Mouse (Mus musculus): ENCODE data around the gene Gm20388. TPM values are rescaled to one million over a fixed set of nuclear protein-coding genes. Genes with fewer than 3 reads are reported as not detected.

Gm20388 gene
- total RNA-seq, 2 experiments from 2014 or later: 18.6 TPM; not detected in 1

- no peak for DNase-seq (ENCODE audit: low spot score in 2 of 2)
- intact Hi-C loops (cut with DNase I): no loop called here
Observed at GRCm38 (mm10) chr8:122851692-122852545, 2941.3 kb downstream of the Gm20388 start.

GRCm38 (mm10) chr8:122852546-122852905 is 2941.9 kb downstream of the Gm20388 start:
- intact Hi-C loops (cut with DNase I): no loop called here
- no peak for DNase-seq (ENCODE audit: low spot score in 2 of 2)

DNA sequence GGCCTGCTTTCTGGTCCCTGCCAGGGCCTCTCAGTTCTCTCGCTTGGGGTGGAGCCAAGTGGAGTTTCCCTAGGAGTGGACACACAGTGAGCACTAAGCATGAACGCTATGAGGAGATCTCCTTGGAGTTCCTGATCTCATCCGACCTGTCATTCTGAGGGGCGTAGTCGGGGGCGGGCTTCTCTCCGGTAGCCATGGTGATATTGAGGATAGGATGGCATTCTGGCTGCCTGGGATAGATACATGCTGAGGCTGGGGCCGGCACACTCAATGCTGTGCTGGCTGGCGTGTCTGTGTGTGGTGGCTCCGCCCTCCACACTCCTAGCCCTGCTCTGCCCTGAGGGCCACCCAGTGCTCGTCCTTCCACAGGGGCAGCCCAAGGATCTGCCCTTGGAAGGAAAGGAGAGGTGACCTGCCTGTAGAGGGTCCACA is 2942.7 kb downstream of the Gm20388 start:
- no peak for DNase-seq (ENCODE audit: low spot score in 2 of 2)
- intact Hi-C loops (cut with DNase I): no loop called here

- intact Hi-C loops (cut with DNase I): no loop called here
- no peak for DNase-seq (ENCODE audit: low spot score in 2 of 2)
Observed at GRCm38 (mm10) chr8:122854388-122854787, 2943.7 kb downstream of the Gm20388 start.

DNA sequence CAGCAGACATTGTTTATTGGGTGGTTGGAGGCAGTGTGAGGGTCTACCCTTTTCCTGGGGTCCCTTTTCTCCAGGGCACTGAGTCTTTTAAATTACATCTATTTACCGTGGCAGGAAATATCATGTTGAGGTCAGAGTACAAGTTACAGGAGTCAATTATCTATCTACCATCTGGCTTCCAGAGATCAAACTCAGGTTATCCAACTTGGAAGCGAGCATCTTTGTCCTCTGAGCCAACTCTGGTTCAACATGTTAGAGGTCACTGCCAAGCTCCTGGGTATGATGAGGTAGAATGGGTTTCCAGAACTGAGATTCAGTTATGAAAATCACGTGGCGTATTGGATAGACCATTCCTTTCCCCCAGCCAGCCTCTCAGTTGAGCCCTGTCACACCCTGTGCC is 2944.5 kb downstream of the Gm20388 start:
- no peak for DNase-seq (ENCODE audit: low spot score in 2 of 2)
- intact Hi-C loops (cut with DNase I): no loop called here

DNA sequence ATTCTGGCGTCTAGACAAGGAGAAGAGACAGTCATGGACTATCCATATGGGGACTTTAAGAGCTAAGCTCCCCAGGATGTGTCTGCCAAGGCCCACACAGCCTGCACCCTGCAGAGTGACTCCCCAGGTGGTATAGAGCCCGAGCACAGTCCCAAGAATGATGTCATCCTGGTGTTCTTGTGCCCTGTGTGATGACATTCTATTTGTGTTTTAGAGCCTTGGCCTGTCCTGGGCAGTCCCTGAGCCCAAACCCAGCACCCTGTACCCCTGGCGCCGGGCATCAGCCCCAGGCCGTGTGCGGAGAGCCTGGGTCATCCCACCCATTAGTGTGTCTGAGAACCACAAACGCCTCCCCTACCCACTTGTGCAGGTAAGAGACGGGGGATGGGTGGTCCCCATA is 2945.6 kb downstream of the Gm20388 start:
- no peak for DNase-seq (ENCODE audit: low spot score in 2 of 2)
- intact Hi-C loops (cut with DNase I): no loop called here

- intact Hi-C loops (cut with DNase I): no loop called here
Observed at GRCm38 (mm10) chr8:122859843-122860242, 2949.2 kb downstream of the Gm20388 start.

DNA sequence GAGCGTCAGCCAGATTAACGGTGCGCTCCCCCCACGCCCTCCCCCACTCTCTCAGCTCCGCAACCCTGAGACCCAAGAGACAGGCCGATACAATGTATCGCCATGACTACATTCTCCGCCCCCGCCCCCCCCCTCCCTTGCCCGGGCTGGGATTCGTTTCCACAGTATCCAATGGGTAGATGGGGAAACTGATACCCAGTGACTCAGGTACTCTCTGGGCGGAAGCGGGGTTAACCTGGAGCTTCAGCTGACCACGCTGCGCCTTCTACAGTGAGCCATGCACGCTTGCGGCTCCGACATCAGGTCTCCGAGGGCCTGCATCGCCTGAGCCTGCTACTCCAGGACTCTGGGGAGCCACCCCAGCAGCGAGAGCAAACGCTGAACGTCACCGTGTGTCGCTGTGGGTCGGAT is 2954.1 kb downstream of the Gm20388 start:
- DNase-seq (ENCODE audit: low spot score in 2 of 2): no peak

More at GRCm38 (mm10) chr8:122859843-122860242, 2949.2 kb downstream of the Gm20388 start:
- DNase-seq (ENCODE audit: low spot score in 2 of 2): no peak

GRCm38 (mm10) chr8:122865441-122865840 is 2954.8 kb downstream of the Gm20388 start:
- intact Hi-C loops (cut with DNase I): no loop called here
- DNase-seq (ENCODE audit: low spot score in 2 of 2): no peak

More for the DNA sequence above, 2954.1 kb downstream of the Gm20388 start:
- intact Hi-C loops (cut with DNase I): no loop called here

- intact Hi-C loops (cut with DNase I): no loop called here
- no peak for DNase-seq (ENCODE audit: low spot score in 2 of 2)
Observed at GRCm38 (mm10) chr8:122866231-122866630, 2955.6 kb downstream of the Gm20388 start.

DNA sequence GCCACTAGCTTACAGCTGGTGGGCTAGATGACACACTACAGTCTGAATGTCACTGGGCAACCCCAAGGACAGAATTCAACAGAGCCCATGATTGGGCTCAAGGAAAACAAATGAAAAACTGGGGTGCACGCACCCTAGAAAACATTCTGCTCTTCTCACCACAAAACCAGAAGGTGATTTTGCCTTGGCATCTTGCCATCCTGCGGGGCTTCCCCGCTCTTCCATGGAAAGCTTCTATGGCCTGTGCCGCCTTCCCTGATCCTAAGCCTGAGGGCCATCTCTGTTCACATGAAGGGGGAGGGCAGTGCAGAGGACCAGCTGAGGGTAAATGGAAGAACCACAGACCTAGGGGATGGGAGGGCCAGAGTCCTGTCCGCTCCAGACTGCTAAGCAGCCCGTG is 2957.3 kb downstream of the Gm20388 start:
- intact Hi-C loops (cut with DNase I): no loop called here
- no peak for DNase-seq (ENCODE audit: low spot score in 2 of 2)

GRCm38 (mm10) chr8:122870377-122870863 is 2959.8 kb downstream of the Gm20388 start:
- intact Hi-C loops (cut with DNase I): no loop called here
- DNase-seq (ENCODE audit: low spot score in 2 of 2): no peak

- no peak for DNase-seq (ENCODE audit: low spot score in 2 of 2)
- intact Hi-C loops (cut with DNase I): no loop called here
Observed at GRCm38 (mm10) chr8:122871663-122872062, 2961.0 kb downstream of the Gm20388 start.

- no peak for DNase-seq (ENCODE audit: low spot score in 2 of 2)
- intact Hi-C loops (cut with DNase I): no loop called here
Observed at GRCm38 (mm10) chr8:122873171-122873570, 2962.5 kb downstream of the Gm20388 start.

DNA sequence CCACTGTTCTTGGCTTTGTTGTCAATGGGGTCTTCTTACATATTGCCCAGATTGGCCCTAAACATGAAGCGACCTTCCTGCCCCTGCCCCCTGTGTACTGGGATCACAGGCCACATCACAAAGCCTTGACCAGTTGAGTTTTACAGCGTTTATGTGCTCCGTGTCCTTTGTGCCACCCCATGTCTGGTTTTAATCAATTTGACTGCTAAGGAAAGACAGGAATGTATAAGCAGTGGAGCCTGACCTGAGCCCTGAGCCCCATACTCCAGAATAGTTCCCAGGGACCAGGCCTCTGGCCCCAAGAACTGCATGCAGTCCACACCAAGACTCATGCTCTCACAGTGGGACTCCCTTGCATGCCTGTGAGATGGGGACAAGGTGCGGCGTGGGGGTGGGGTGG is 2964.5 kb downstream of the Gm20388 start:
- intact Hi-C loops (cut with DNase I): no loop called here
- no peak for DNase-seq (ENCODE audit: low spot score in 2 of 2)

GRCm38 (mm10) chr8:122878231-122878630 is 2967.6 kb downstream of the Gm20388 start:
- DNase-seq (ENCODE audit: low spot score in 2 of 2): no peak
- intact Hi-C loops (cut with DNase I): no loop called here

GRCm38 (mm10) chr8:122880302-122880701 is 2969.7 kb downstream of the Gm20388 start:
- intact Hi-C loops (cut with DNase I): loop anchor here (10.0 kb wide), 1 partner anchor 314 kb away; no protein-coding TSS in a partner anchor
- DNase-seq (ENCODE audit: low spot score in 2 of 2): no peak

DNA sequence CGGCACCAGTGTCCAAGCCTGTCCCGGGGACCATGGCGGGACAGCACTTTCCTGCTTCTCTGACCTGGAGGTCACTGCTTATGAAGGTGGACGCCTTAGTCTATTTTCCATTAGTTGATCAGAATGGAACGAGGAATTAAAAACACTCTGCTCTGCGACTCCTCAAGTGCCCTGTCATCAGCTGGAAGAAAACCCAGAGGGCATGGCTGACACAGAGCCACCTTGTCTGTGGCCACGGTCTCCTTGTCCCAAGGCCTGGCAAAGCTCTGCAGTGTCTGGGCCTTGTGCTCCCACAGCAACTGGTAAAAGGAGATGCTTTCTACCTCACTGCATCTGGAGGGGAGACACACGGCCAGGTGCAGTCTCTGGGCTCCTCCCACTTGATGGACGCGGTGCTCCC is 2973.0 kb downstream of the Gm20388 start:
- intact Hi-C loops (cut with DNase I): loop anchor here (10.0 kb wide), 1 partner anchor 311 kb away; no protein-coding TSS in a partner anchor
- no peak for DNase-seq (ENCODE audit: low spot score in 2 of 2)

DNA sequence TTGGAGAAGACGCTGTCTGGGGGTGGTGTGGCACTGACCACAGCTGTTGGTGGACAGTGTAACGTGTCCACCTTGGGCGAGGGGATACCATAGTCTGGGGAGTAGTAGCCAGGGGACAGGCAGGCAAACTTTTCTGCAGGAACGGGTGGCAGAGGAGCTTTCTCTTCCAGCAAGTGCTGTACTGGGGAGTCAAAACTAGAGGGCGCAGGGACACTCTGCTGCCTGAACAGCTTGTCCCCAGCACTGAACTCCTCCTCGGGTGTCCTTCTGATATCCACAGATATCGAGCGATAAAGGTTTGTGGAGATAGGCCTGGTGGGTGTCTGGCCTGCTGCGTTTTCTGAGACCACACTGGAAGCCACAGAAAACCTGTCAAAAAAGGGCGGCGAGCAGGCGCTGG is 2980.8 kb downstream of the Gm20388 start:
- DNase-seq (ENCODE audit: low spot score in 2 of 2): no peak
- intact Hi-C loops (cut with DNase I): no loop called here

GRCm38 (mm10) chr8:122893451-122893850 is 2982.8 kb downstream of the Gm20388 start:
- DNase-seq (ENCODE audit: low spot score in 2 of 2): no peak
- intact Hi-C loops (cut with DNase I): no loop called here

GRCm38 (mm10) chr8:122896317-122896716 is 2985.7 kb downstream of the Gm20388 start:
- no peak for DNase-seq (ENCODE audit: low spot score in 2 of 2)
- intact Hi-C loops (cut with DNase I): no loop called here
